Mouse (Mus musculus) neural tube, embryonic 13.5 days (tissue): ENCODE results near the gene Slc25a20. TPM values are rescaled to one million over a fixed set of nuclear protein-coding genes. Genes with fewer than 3 reads are reported as not detected.

Experiments
- ATAC-seq: fragments of 200-750 bp; cut with Nextera tagmentation; 2 replicates; pipeline ENCODE4 v1.8.0; 2017; ENCODE audit warnings: low read depth, mild to moderate bottlenecking, moderate TSS enrichment, moderate library complexity
- H3K27ac ChIP-seq: fragments of 300-500 bp; sonication (generic); replicated peaks from 2 replicates; pipeline ENCODE4 v1.5.1; 2015; ENCODE audit warnings: moderate library complexity, mild to moderate bottlenecking, inconsistent platforms
- H3K27me3 ChIP-seq: fragments of 300-500 bp; sonication (generic); 2 replicates; pipeline ENCODE4 v1.6.1; 2015; ENCODE audit warnings: mild to moderate bottlenecking, inconsistent platforms
- H3K36me3 ChIP-seq: fragments of 300-500 bp; sonication (generic); 2 replicates; pipeline ENCODE4 v1.6.1; 2015; ENCODE audit warnings: mild to moderate bottlenecking, inconsistent platforms
- H3K4me1 ChIP-seq: fragments of 300-500 bp; sonication (generic); replicated peaks from 2 replicates; pipeline ENCODE4 v1.6.1; 2015; ENCODE audit warnings: inconsistent platforms
- H3K4me2 ChIP-seq: fragments of 300-500 bp; sonication (generic); 2 replicates; pipeline ENCODE4 v1.6.1; 2015; ENCODE audit warnings: inconsistent platforms, mild to moderate bottlenecking, moderate library complexity
- H3K4me3 ChIP-seq: fragments of 300-500 bp; sonication (generic); 2 replicates; pipeline ENCODE4 v1.5.1; 2015; ENCODE audit warnings: mild to moderate bottlenecking, inconsistent platforms
- H3K9ac ChIP-seq: fragments of 300-500 bp; sonication (generic); 2 replicates; pipeline ENCODE4 v1.6.1; 2015; ENCODE audit warnings: moderate library complexity, mild to moderate bottlenecking, inconsistent platforms
- H3K9me3 ChIP-seq: fragments of 300-500 bp; sonication (generic); 2 replicates; pipeline ENCODE4 v1.6.1; 2016; ENCODE audit warnings: inconsistent platforms
- WGBS: fragments of 180-500 bp; shearing (Covaris S2); methylation state at CpG from one replicate; pipeline ENCODE4 v1.1.7; 2015; 5-methylcytosine and 5-hydroxymethylcytosine counted together
- microRNA-seq: library from miRNA; unstranded; fragments of <30 nt; microRNA quantifications from one replicate; pipeline ENCODE4, GENCODE M21; 2016
- polyA plus RNA-seq: library from polyadenylated mRNA; unstranded; fragments of >200 nt; fragmentation: Nextera tagmentation; extraction: Ambion mirVana; gene quantifications from 2 replicates; pipeline ENCODE4 v1.2.1, GENCODE M21; 2015

Slc25a20 gene
- polyA plus RNA-seq, 1 experiment from 2014 or later, result 46.2 TPM

GRCm38 (mm10) chr9:108707212-108707611 lies 45.3 kb downstream of the Slc25a20 start:
- H3K9ac ChIP-seq, result no peak overlapping the region
- no peak overlapping the region for H3K27ac ChIP-seq
- no peak overlapping the region for H3K4me3 ChIP-seq
- H3K36me3 ChIP-seq, result no peaks in the 10 kb centered on the region
- H3K4me1 ChIP-seq, result peaks cover 13% of the 10 kb centered on the region
- 95% methylated on average over 2 of the region's 2 CpGs for WGBS
- no peak overlapping the region for H3K4me2 ChIP-seq
- no peaks in the 10 kb centered on the region for H3K27me3 ChIP-seq
- no peak for ATAC-seq
- H3K9me3 ChIP-seq, result no peaks in the 10 kb centered on the region

GRCm38 (mm10) chr9:108708833-108709232 lies 46.9 kb downstream of the Slc25a20 start:
- Histone ChIP-seq H3K4me3 (no peak overlapping the region), H3K27me3 (no peaks in the 10 kb centered on the region), H3K27ac (no peak overlapping the region), H3K4me2 (no peak overlapping the region), H3K4me1 (peaks cover 6% of the 10 kb centered on the region), H3K9ac (no peak overlapping the region), H3K36me3 (no peaks in the 10 kb centered on the region), H3K9me3 (no peaks in the 10 kb centered on the region)
- WGBS, result 94% methylated on average over 8 of the region's 8 CpGs
- ATAC-seq, result no peak

GRCm38 (mm10) chr9:108710767-108711166 lies 48.9 kb downstream of the Slc25a20 start:
- 73% methylated on average over 7 of the region's 7 CpGs for WGBS
- H3K4me1 ChIP-seq, result no peaks in the 10 kb centered on the region
- H3K4me2 ChIP-seq, result no peak overlapping the region

GRCm38 (mm10) chr9:108716199-108716598 lies 54.3 kb downstream of the Slc25a20 start:
- Histone ChIP-seq H3K9ac (no peak overlapping the region), H3K27me3 (no peaks in the 10 kb centered on the region), H3K4me2 (no peak overlapping the region), H3K4me1 (no peaks in the 10 kb centered on the region), H3K4me3 (no peak overlapping the region), H3K27ac (no peak overlapping the region), H3K36me3 (peaks cover 34% of the 10 kb centered on the region), H3K9me3 (no peaks in the 10 kb centered on the region)
- no peak for ATAC-seq
- 91% methylated on average over 4 of the region's 4 CpGs for WGBS

More at GRCm38 (mm10) chr9:108710767-108711166, 48.9 kb downstream of the Slc25a20 start:
- Histone ChIP-seq H3K4me3 (no peak overlapping the region), H3K27me3 (no peaks in the 10 kb centered on the region), H3K36me3 (no peaks in the 10 kb centered on the region), H3K27ac (no peak overlapping the region), H3K9ac (no peak overlapping the region), H3K9me3 (no peaks in the 10 kb centered on the region)
- ATAC-seq, result no peak

- Histone ChIP-seq H3K9me3 (no peaks in the 10 kb centered on the region), H3K4me3 (no peak overlapping the region), H3K36me3 (peaks cover 60% of the 10 kb centered on the region), H3K4me1 (no peaks in the 10 kb centered on the region), H3K27me3 (no peaks in the 10 kb centered on the region), H3K4me2 (no peak overlapping the region), H3K9ac (no peak overlapping the region), H3K27ac (no peak overlapping the region)
- WGBS, result 9% methylated on average over 2 of the region's 2 CpGs
- no peak for ATAC-seq
These were observed 61.9 kb downstream of the Slc25a20 start for GRCm38 (mm10) chr9:108723751-108724150.

- H3K27ac ChIP-seq, result no peak overlapping the region
- peaks cover 56% of the 10 kb centered on the region for H3K36me3 ChIP-seq
- H3K4me3 ChIP-seq, result no peak overlapping the region
- no peak overlapping the region for H3K4me2 ChIP-seq
- H3K27me3 ChIP-seq, result no peaks in the 10 kb centered on the region
- no peaks in the 10 kb centered on the region for H3K4me1 ChIP-seq
- H3K9ac ChIP-seq, result no peak overlapping the region
- ATAC-seq, result no peak
- H3K9me3 ChIP-seq, result no peaks in the 10 kb centered on the region
- WGBS, result 88% methylated on average over 5 of the region's 5 CpGs
These were observed 64.2 kb downstream of the Slc25a20 start for GRCm38 (mm10) chr9:108726116-108726515.

GRCm38 (mm10) chr9:108729050-108729449 lies 67.2 kb downstream of the Slc25a20 start:
- no peaks in the 10 kb centered on the region for H3K27me3 ChIP-seq
- no peaks in the 10 kb centered on the region for H3K9me3 ChIP-seq
- peaks cover 48% of the 10 kb centered on the region for H3K36me3 ChIP-seq
- no peak overlapping the region for H3K9ac ChIP-seq
- ATAC-seq, result no peak
- no peak overlapping the region for H3K4me3 ChIP-seq
- H3K4me2 ChIP-seq, result no peak overlapping the region
- H3K4me1 ChIP-seq, result no peaks in the 10 kb centered on the region
- no peak overlapping the region for H3K27ac ChIP-seq

- Histone ChIP-seq H3K4me3 (no peak overlapping the region), H3K4me2 (no peak overlapping the region), H3K4me1 (no peaks in the 10 kb centered on the region), H3K36me3 (peaks cover 64% of the 10 kb centered on the region), H3K9ac (no peak overlapping the region), H3K27ac (no peak overlapping the region), H3K27me3 (no peaks in the 10 kb centered on the region), H3K9me3 (no peaks in the 10 kb centered on the region)
- ATAC-seq, result no peak
These were observed 70.6 kb downstream of the Slc25a20 start for GRCm38 (mm10) chr9:108732462-108732861.

Small RNAs within 50 kb of the gene (microRNA-seq; reads per million reads assigned to microRNA genes)
- not detected for gene Gm26298

Other genes with a start within 250 kb of the Slc25a20 start
- 0.74 and 1.4 TPM in 2 replicates for gene Ccdc36, start 233.6 kb upstream of the Slc25a20 start, polyA plus RNA-seq
- gene BC048562, start 225.6 kb upstream of the Slc25a20 start, polyA plus RNA-seq, result not detected in 2 replicates
- 55.3 and 57.0 TPM in 2 replicates for gene Ccdc71, start 201.6 kb upstream of the Slc25a20 start, polyA plus RNA-seq
- gene Klhdc8b, start 200.5 kb upstream of the Slc25a20 start, polyA plus RNA-seq, result 68.4 and 86.4 TPM in 2 replicates
- gene Lamb2, start 182.4 kb upstream of the Slc25a20 start, polyA plus RNA-seq, result 20.9 and 21.6 TPM in 2 replicates
- gene Usp19, start 171.5 kb upstream of the Slc25a20 start, polyA plus RNA-seq, result 68.3 and 80.2 TPM in 2 replicates
- gene Qars, start 154.4 kb upstream of the Slc25a20 start, polyA plus RNA-seq, result 69.1 and 80.0 TPM in 2 replicates
- gene Qrich1, start 145.3 kb upstream of the Slc25a20 start, polyA plus RNA-seq, result 134 TPM in 2 replicates
- gene Impdh2, start 101.8 kb upstream of the Slc25a20 start, polyA plus RNA-seq, result 109 and 112 TPM in 2 replicates
- 68.0 and 80.2 TPM in 2 replicates for gene Ndufaf3, start 94.7 kb upstream of the Slc25a20 start, polyA plus RNA-seq
- gene Dalrd3, start 92.2 kb upstream of the Slc25a20 start, polyA plus RNA-seq, result 267 and 294 TPM in 2 replicates
- gene Wdr6, start 83.3 kb upstream of the Slc25a20 start, polyA plus RNA-seq, result 254 and 259 TPM in 2 replicates
- gene P4htm, start 64.4 kb upstream of the Slc25a20 start, polyA plus RNA-seq, result 29.5 and 30.7 TPM in 2 replicates
- 47.0 and 53.4 TPM in 2 replicates for gene Arih2, start 12.7 kb upstream of the Slc25a20 start, polyA plus RNA-seq
- gene Prkar2a, start 27.2 kb downstream of the Slc25a20 start, polyA plus RNA-seq, result 56.1 and 57.6 TPM in 2 replicates
- gene Ip6k2, start 121.7 kb downstream of the Slc25a20 start, polyA plus RNA-seq, result 183 and 204 TPM in 2 replicates
- 20.7 and 23.9 TPM in 2 replicates for gene Nckipsd, start 146.3 kb downstream of the Slc25a20 start, polyA plus RNA-seq
- 12.1 and 12.2 TPM in 2 replicates for gene Celsr3, start 164.2 kb downstream of the Slc25a20 start, polyA plus RNA-seq
- 12.7 and 13.5 TPM in 2 replicates for gene Slc26a6, start 191.2 kb downstream of the Slc25a20 start, polyA plus RNA-seq